Mouse (Mus musculus): ENCODE measurements around the gene Spast. TPM values are rescaled to one million over a fixed set of nuclear protein-coding genes. Genes with fewer than 3 reads are reported as not detected.

Spast gene
- total and polyA plus RNA-seq, 2 experiments: 5.6 to 15.0 TPM

- Histone ChIP-seq H3K27me3 (ENCODE audit: control insufficient read depth, insufficient read depth, low read length) (no peaks in the 10 kb centered on the region), H3K27ac (replicated peaks; ENCODE audit: insufficient read depth, low read depth, low read length) (peak overlapping the region; percentile 72; the same call in 1 of the 2 replicates), H3K4me3 (ENCODE audit: insufficient read depth, low read depth, low read length) (peak overlapping the region; percentile 97), H3K9ac (ENCODE audit: low read depth, low read length) (peak overlapping the region; percentile 97), H3K79me2 (ENCODE audit: control insufficient read depth, insufficient read depth, low read length) (peaks cover 19% of the 10 kb centered on the region; the same call in 1 of the 2 replicates), H3K4me1 (ENCODE audit: control insufficient read depth, insufficient read depth, low read length) (peaks cover 18% of the 10 kb centered on the region; the same call in 1 of the 2 replicates), H3K36me3 (ENCODE audit: control insufficient read depth, insufficient read depth, low read length) (no peaks in the 10 kb centered on the region)
- peak; percentile 81 for DNase-seq (ENCODE audit: extremely low read depth, low read depth, low spot score)
- TF ChIP-seq CTCF (IDR thresholded peaks at IDR 0.05; ENCODE audit: low read depth, low read length) (no peak), POLR2A (IDR thresholded peaks at IDR 0.05; ENCODE audit: extremely low read depth, insufficient read depth, low read length) (no peak)
- WGBS: under 1% methylated on average over 36 of the region's 50 CpGs
Observed at GRCm38 (mm10) chr17:74338225-74338931, 409 bp upstream of the Spast start.

GRCm38 (mm10) chr17:74341151-74341550, 2.4 kb downstream of the Spast start:
- H3K27me3 ChIP-seq (ENCODE audit: control insufficient read depth, insufficient read depth, low read length): no peaks in the 10 kb centered on the region
- WGBS: 40% methylated on average over 5 of the region's 5 CpGs
- H3K4me3 ChIP-seq (ENCODE audit: insufficient read depth, low read depth, low read length): no peak overlapping the region
- peaks cover 18% of the 10 kb centered on the region; the same call in 1 of the 2 replicates for H3K4me1 ChIP-seq (ENCODE audit: control insufficient read depth, insufficient read depth, low read length)
- peak; percentile 31 for DNase-seq (ENCODE audit: extremely low read depth, low read depth, low spot score)
- H3K9ac ChIP-seq (ENCODE audit: low read depth, low read length): no peak overlapping the region
- H3K79me2 ChIP-seq (ENCODE audit: control insufficient read depth, insufficient read depth, low read length): peaks cover 34% of the 10 kb centered on the region; the same call in 1 of the 2 replicates
- no peaks in the 10 kb centered on the region for H3K36me3 ChIP-seq (ENCODE audit: control insufficient read depth, insufficient read depth, low read length)
- H3K27ac ChIP-seq (replicated peaks; ENCODE audit: insufficient read depth, low read depth, low read length): no peak overlapping the region
- TF ChIP-seq POLR2A (IDR thresholded peaks at IDR 0.05; ENCODE audit: extremely low read depth, insufficient read depth, low read length) (no peak), CTCF (IDR thresholded peaks at IDR 0.05; ENCODE audit: low read depth, low read length) (no peak)

- H3K27ac ChIP-seq (replicated peaks; ENCODE audit: insufficient read depth, low read depth, low read length): no peak overlapping the region
- no peak overlapping the region for H3K9ac ChIP-seq (ENCODE audit: low read depth, low read length)
- H3K4me3 ChIP-seq (ENCODE audit: insufficient read depth, low read depth, low read length): no peak overlapping the region
- no peaks in the 10 kb centered on the region for H3K4me1 ChIP-seq (ENCODE audit: control insufficient read depth, insufficient read depth, low read length)
- H3K79me2 ChIP-seq (ENCODE audit: control insufficient read depth, insufficient read depth, low read length): no peaks in the 10 kb centered on the region
- no peak for DNase-seq (ENCODE audit: extremely low read depth, low read depth, low spot score)
- 91% methylated on average over 1 of the region's 1 CpGs for WGBS
- peaks cover 33% of the 10 kb centered on the region for H3K36me3 ChIP-seq (ENCODE audit: control insufficient read depth, insufficient read depth, low read length)
- H3K27me3 ChIP-seq (ENCODE audit: control insufficient read depth, insufficient read depth, low read length): no peaks in the 10 kb centered on the region
- no peak for TF ChIP-seq POLR2A (IDR thresholded peaks at IDR 0.05; ENCODE audit: extremely low read depth, insufficient read depth, low read length)
- no peak for TF ChIP-seq CTCF (IDR thresholded peaks at IDR 0.05; ENCODE audit: low read depth, low read length)
Observed at GRCm38 (mm10) chr17:74363592-74363991, 24.8 kb downstream of the Spast start.

GRCm38 (mm10) chr17:74376916-74377315, 38.1 kb downstream of the Spast start:
- Histone ChIP-seq H3K27ac (replicated peaks; ENCODE audit: insufficient read depth, low read depth, low read length) (no peak overlapping the region), H3K9ac (ENCODE audit: low read depth, low read length) (no peak overlapping the region), H3K27me3 (ENCODE audit: control insufficient read depth, insufficient read depth, low read length) (no peaks in the 10 kb centered on the region), H3K36me3 (ENCODE audit: control insufficient read depth, insufficient read depth, low read length) (peaks cover 53% of the 10 kb centered on the region), H3K4me1 (ENCODE audit: control insufficient read depth, insufficient read depth, low read length) (no peaks in the 10 kb centered on the region), H3K4me3 (ENCODE audit: insufficient read depth, low read depth, low read length) (no peak overlapping the region), H3K79me2 (ENCODE audit: control insufficient read depth, insufficient read depth, low read length) (no peaks in the 10 kb centered on the region)
- no peak for DNase-seq (ENCODE audit: extremely low read depth, low read depth, low spot score)
- TF ChIP-seq CTCF (IDR thresholded peaks at IDR 0.05; ENCODE audit: low read depth, low read length) (no peak), POLR2A (IDR thresholded peaks at IDR 0.05; ENCODE audit: extremely low read depth, insufficient read depth, low read length) (no peak)
- WGBS: 73% methylated on average over 1 of the region's 1 CpGs

GRCm38 (mm10) chr17:74386657-74387056, 47.9 kb downstream of the Spast start:
- Histone ChIP-seq H3K9ac (ENCODE audit: low read depth, low read length) (no peak overlapping the region), H3K27ac (replicated peaks; ENCODE audit: insufficient read depth, low read depth, low read length) (no peak overlapping the region), H3K4me3 (ENCODE audit: insufficient read depth, low read depth, low read length) (no peak overlapping the region), H3K4me1 (ENCODE audit: control insufficient read depth, insufficient read depth, low read length) (no peaks in the 10 kb centered on the region), H3K36me3 (ENCODE audit: control insufficient read depth, insufficient read depth, low read length) (peaks cover 41% of the 10 kb centered on the region), H3K79me2 (ENCODE audit: control insufficient read depth, insufficient read depth, low read length) (no peaks in the 10 kb centered on the region), H3K27me3 (ENCODE audit: control insufficient read depth, insufficient read depth, low read length) (no peaks in the 10 kb centered on the region)
- TF ChIP-seq POLR2A (IDR thresholded peaks at IDR 0.05; ENCODE audit: extremely low read depth, insufficient read depth, low read length) (no peak), CTCF (IDR thresholded peaks at IDR 0.05; ENCODE audit: low read depth, low read length) (no peak)
- no peak for DNase-seq (ENCODE audit: extremely low read depth, low read depth, low spot score)

GRCm38 (mm10) chr17:74389847-74390246, 51.1 kb downstream of the Spast start:
- H3K27ac ChIP-seq (replicated peaks; ENCODE audit: insufficient read depth, low read depth, low read length): no peak overlapping the region
- no peaks in the 10 kb centered on the region for H3K79me2 ChIP-seq (ENCODE audit: control insufficient read depth, insufficient read depth, low read length)
- H3K4me1 ChIP-seq (ENCODE audit: control insufficient read depth, insufficient read depth, low read length): peaks cover 1% of the 10 kb centered on the region; the same call in 1 of the 2 replicates
- no peaks in the 10 kb centered on the region for H3K27me3 ChIP-seq (ENCODE audit: control insufficient read depth, insufficient read depth, low read length)
- TF ChIP-seq POLR2A (IDR thresholded peaks at IDR 0.05; ENCODE audit: extremely low read depth, insufficient read depth, low read length): no peak
- no peak for TF ChIP-seq CTCF (IDR thresholded peaks at IDR 0.05; ENCODE audit: low read depth, low read length)
- 87% methylated on average over 3 of the region's 3 CpGs for WGBS
- H3K4me3 ChIP-seq (ENCODE audit: insufficient read depth, low read depth, low read length): no peak overlapping the region
- H3K9ac ChIP-seq (ENCODE audit: low read depth, low read length): no peak overlapping the region
- H3K36me3 ChIP-seq (ENCODE audit: control insufficient read depth, insufficient read depth, low read length): peaks cover 19% of the 10 kb centered on the region
- no peak for DNase-seq (ENCODE audit: extremely low read depth, low read depth, low spot score)

All from liver, adult 2 months (tissue).